Mouse (Mus musculus): ENCODE results near the gene Tacstd2. TPM values are rescaled to one million over a fixed set of nuclear protein-coding genes. Genes with fewer than 3 reads are reported as not detected.
"Not testable (repeated sequence)": the region's sequence is repeated elsewhere in the genome, so short reads cannot be mapped to it uniquely, and the experiment has no call there.

Gene Tacstd2
- 60.0 and 61.2 TPM in 2 replicates for total RNA-seq (2017)

DNA sequence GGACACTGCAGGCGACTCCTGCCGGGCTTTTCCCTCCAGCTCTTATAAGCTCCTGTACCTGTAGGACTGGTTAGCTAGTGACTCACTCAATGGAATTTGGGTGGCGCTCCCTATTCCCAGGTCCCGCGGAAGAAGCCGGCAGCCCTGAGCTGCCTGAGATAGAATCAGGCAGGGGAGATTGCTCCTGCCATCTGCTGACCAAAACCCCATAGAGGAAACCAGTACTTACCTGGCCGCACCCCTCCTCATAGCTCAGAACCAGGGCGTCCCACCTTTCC, at the start of gene Tacstd2:
Tacstd2 (minus strand) TSS at position 20 of the 278 bp plus-strand sequence.
- ATAC-seq (ENCODE audit: extremely low read depth, insufficient number of reproducible peaks, low FRiP score, poor library complexity, severe bottlenecking): no peak

DNA sequence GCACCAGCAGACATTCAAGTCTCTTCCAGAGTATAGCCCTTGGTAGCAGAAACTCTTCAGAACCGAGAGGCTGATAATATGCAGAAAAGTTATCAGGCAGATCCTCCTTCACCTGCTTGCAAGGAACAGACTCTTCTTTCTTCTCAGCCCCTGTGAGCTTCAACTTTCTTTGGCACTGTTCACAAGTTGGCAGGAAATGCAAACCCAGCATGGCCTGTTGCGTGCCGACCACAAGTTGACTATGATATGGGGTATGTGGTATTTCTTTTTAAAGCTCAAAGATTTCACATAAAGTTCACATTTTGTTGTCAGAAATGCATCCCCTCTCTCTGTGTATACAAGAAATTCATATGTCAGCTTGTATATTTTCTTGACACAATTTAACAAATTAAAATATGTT, 30.7 kb upstream of the Tacstd2 start:
- ATAC-seq (ENCODE audit: extremely low read depth, insufficient number of reproducible peaks, low FRiP score, poor library complexity, severe bottlenecking): no peak

DNA sequence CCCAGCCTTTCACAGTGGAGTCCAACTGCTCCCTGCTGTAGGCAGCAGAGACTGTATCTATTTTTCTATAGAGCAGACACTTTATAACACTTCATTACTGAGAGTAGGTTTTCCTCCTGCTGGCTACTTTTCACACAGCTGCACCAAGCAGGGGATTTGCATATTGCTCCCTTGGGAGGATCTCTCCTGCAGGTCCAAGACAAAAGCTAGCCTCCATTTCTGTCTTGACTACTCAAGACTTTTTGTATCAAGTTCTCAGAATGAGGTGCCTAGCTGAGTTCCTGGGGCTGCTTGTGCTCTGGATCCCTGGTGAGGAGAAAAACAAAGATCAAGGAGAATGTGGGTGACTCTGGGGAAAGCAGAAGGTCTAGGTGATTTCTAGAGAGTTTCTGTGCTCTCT, 19.8 kb upstream of the Tacstd2 start:
- ATAC-seq (ENCODE audit: extremely low read depth, insufficient number of reproducible peaks, low FRiP score, poor library complexity, severe bottlenecking): no peak

DNA sequence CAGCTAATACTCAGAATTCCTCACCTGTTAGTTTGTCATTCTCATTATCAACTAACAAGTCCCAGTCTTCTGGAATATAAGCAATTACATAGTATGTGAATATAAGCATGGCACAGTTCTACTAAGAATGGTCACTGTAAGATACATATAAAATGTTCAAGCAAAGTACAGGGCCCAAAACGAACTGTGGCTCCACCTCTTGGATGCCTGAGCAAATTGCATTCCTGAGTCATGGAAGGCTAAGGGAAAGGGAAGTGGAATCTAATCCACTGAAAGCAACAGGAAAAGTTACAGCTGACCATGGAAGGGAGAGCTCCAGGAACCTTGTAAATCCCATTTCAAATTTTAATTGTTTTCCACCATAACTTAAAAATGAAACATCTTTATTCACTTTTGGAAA, 14.0 kb upstream of the Tacstd2 start:
- peak; percentile 70; the same call in 1 of the 2 replicates for ATAC-seq (ENCODE audit: extremely low read depth, insufficient number of reproducible peaks, low FRiP score, poor library complexity, severe bottlenecking)

DNA sequence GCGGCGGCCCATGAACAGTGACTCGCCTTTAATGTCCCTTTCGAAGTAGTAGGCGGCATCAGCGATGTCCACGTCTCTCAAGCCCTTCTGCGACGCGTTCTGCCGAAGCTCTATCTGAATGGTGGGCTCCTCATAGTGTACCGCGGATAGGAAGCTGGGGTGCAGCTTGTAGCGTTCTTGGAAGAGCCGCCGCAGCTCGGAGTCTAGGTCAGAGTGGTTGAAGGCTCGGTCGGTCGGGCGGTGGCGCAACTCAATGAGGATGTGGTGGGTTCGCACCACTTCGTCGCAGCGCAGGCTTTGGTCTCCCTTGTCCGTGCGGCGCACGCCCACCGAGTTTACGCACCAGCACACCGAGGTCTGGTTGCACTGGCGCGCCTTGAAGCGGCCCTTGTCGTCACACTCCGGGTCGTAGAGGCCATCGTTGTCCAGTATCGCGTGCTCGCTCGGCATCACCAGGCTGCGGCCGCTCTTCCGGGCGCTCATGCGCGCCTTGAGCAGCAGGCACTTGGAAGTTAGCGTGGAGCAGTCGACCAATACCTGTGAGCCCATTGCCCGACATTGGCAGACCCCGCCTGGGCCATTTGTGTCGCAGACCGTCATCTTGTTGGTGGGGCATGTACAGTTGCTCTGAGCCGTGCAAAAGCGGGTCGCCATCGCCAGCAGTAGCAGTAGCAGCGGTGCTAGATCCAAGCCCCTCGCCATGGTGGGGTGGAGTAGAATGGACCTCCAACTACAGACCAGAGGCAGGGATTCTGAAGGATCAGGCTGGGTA, 405 bp downstream of the Tacstd2 start:
- ATAC-seq (ENCODE audit: extremely low read depth, insufficient number of reproducible peaks, low FRiP score, poor library complexity, severe bottlenecking): peak; percentile 45

DNA sequence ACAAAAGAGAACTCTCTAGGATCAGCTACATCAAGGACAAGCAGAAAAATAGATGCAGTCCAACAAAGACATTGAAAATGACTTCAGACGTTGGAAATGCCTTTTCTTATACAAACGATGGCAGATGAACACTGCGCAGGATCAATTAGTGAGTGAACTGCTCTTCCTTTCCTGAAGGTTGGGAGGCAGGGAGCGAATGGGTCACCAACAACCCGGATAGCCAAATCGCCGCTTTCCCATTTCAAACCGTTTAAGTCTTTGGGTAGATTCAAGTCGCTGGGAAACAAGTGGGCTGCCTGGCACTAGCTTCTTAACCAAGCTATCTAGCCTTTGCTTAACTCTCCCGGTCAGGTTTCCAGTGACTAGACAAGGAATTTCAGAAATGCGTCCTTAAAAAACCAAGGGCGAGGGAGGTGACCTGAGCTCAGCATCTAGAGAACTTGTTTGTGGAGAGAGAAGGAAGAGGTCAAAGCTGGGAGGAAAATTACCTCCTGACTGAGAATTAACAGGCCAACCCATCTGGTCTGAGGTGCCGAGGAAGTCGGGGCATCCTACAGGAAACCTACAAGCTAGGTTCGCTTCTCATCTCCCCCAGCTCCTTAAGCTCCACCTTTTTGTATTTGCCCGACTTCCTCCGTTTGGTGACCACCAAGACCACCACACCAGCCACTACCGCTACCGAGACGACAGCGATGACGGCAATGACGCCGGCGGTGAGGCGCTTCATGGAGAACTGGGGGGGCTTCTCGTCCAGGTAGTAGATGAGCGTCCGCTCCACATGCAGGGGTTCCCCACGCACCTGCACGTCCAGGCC, 1.2 kb downstream of the Tacstd2 start:
- ATAC-seq (ENCODE audit: extremely low read depth, insufficient number of reproducible peaks, low FRiP score, poor library complexity, severe bottlenecking): no peak

DNA sequence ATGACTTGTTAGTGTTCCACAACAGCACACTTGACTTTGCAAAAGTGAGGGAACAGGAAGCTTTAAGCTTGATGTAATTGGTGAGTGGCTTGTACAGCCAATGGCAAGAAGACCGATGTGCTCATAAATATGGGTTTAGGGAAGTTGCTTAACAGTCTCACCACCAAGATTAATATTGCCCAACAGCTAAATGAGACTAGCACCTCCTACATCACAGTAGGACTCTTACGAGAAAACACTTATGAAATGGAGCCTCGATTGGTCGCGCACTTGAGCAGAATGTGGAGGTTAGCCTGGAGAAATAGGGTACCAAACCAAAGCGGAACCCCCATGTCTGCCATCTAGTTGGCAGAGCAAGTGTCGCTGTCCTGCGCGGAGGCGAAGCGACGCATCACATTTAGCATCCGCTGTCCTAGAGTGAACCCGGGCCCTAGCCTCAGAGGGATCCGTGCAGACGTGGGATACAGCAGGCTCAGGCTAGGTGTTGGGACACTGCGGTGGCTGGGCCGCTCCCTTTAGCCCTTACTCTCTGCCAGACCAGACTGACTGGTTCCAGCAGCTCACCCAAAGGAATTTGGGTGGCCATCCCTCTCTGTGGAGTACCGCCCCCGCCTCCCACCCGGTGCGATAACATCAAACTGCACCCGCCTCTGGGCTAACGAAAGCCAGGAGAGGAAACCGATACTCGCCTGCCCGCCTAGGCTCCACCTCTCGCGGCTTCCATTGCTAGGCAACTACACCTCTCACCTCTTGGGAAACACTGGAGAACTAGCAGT, 2.7 kb downstream of the Tacstd2 start:
- ATAC-seq (ENCODE audit: extremely low read depth, insufficient number of reproducible peaks, low FRiP score, poor library complexity, severe bottlenecking): peak; percentile 75

DNA sequence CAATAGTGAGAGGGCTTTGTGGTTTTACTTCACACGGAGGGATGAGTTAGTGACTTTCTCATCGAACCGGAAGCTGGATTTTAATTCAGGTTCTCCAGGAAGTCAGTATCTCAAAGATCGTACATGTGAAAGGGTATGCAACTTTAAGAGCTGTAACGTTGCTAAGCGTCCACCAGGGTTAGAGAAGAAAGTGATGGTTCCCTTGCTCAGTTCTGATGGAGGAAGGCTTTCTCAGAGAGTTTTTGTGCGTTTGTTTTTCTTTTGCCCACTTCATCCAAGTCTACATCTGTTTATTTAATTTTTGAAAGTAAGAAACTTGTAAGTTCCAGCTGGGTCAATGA, 3.8 kb downstream of the Tacstd2 start:
- no peak; the same call in 1 of the 2 replicates for ATAC-seq (ENCODE audit: extremely low read depth, insufficient number of reproducible peaks, low FRiP score, poor library complexity, severe bottlenecking)

DNA sequence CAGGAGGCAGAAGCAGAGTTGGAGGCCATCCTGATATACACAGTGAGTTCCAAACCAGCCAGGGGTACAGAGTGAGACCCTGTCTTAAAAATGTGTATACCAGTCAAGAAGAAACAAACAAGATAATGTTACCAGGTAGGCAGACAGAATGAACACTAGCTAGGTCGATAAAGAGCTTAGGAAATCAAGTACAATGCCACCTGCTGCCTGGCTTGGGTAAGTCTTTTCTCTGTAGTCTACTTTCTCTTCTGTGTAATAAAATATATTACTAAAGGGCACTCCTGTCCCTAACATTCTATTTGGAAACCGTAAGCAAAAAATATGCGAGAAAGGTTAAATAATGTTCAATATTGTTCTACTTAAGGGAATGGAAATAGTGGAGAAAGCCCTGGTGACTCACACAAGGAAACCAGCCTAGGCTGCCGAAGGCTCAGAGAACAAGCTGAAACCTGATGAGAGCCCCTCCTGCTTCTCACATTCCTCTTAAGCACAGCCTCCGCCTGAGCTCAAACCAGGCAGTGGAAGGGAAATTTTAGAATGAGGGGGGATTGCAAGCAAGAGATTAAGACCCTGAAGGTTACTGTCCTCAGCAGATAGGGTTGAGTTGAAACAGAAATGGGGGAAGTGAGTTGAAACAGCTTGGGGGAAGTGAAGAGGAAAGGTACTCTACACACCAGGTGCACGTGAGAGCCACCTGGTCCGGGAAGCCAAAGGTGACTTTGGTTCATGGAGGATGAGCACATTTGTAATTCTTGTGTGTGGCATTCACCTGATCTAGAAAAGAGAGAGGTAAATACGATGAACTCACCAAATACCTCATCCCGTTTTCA, 4.4 kb downstream of the Tacstd2 start:
- no peak for ATAC-seq (ENCODE audit: extremely low read depth, insufficient number of reproducible peaks, low FRiP score, poor library complexity, severe bottlenecking)

DNA sequence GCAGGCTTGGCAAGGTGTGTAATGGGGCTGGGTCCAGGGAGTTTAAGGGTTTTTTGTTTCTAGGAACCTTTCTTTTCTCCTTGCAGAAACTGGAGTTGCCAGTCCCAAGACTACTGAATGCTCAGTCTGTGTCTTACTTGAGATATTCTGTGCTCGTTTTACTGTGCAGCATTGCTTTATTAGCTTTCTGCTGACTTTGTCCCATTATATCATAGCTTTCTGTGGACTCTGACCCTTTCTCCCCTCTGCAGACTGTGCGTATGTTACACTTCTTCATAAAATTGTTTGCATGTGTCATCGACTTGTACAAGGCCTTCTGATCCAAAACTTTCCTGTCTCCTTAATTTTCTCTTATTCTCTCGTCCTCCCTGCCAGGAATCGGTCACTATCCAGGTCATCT, 9.2 kb downstream of the Tacstd2 start:
- no peak for ATAC-seq (ENCODE audit: extremely low read depth, insufficient number of reproducible peaks, low FRiP score, poor library complexity, severe bottlenecking)

DNA sequence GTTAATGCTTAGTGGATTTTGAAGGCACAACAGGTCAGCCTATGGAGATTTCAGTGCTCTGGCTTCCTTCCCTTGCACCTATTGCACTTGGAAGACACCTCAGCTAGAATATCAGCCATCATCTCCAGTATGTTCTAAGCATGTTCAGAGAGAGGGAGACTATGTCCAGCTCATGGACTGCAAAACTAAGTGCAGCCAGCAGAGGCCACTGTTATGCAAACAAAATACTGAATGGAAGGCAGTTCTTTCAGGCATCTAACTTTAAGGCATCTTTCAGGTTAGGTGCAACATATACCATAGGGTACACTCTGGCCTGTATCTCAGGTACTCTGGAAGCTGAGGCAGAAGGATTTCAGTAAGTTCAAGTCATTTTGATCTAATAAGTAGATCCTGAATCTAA, 24.8 kb downstream of the Tacstd2 start:
- peak; percentile 98 for ATAC-seq (ENCODE audit: extremely low read depth, insufficient number of reproducible peaks, low FRiP score, poor library complexity, severe bottlenecking)

DNA sequence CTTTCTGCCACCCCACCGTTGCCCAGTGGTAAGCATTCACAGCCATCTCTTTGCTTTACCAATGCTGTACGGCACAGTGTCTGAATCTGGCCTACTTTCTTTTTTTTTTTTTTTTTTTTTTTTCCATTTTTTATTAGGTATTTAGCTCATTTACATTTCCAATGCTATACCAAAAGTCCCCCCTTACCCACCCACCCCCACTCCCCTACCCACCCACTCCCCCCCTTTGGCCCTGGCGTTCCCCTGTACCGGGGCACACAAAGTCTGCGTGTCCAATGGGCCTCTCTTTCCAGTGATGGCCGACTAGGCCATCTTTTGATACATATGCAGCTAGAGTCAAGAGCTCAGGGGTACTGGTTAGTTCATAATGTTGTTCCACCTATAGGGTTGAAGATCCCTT, 33.7 kb downstream of the Tacstd2 start:
- not testable (repeated sequence) for ATAC-seq (ENCODE audit: extremely low read depth, insufficient number of reproducible peaks, low FRiP score, poor library complexity, severe bottlenecking)

DNA sequence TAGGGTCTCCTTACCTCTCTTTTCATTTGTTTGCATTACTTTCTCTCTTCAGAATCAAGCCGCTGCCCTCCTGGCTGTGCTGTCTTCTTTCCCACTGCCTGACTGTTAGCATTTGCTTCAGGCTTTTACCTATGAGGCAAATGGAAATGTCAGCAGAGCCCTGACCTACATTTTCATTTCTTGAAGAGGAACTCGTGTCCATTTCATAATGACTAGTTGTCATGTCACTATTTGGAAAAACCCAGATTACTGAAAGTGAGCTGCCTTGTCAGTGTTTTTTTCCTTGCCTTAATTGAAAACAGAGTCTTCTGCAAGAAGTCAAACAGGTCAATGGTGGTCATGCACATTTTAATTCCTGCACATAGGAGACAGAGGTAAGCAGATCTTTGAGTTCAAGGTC, 43.8 kb downstream of the Tacstd2 start, which contains the start of gene Il23r:
Il23r (minus strand) TSS at position 101 of the 400 bp plus-strand sequence.
- ATAC-seq (ENCODE audit: extremely low read depth, insufficient number of reproducible peaks, low FRiP score, poor library complexity, severe bottlenecking): no peak

Other genes with a start within 250 kb of the Tacstd2 start
- 1.0 and 1.5 TPM in 2 replicates for gene Il12rb2, start 159.6 kb downstream of the Tacstd2 start, total RNA-seq (2017)
- 0.74 and 1.3 TPM in 2 replicates for gene Il23r, start 43.9 kb downstream of the Tacstd2 start, total RNA-seq (2017)